Mouse (Mus musculus): ENCODE data around the gene Ppih.

GRCm38 (mm10) chr4:119266606-119267005 is 53.7 kb downstream of the Ppih start:
- no peak for TF ChIP-seq CTCF (IDR thresholded peaks at IDR 0.05; ENCODE audit: low read depth)
- no peak for TF ChIP-seq EP300 (IDR thresholded peaks at IDR 0.05; ENCODE audit: low read depth)
